Mouse (Mus musculus) forebrain, embryonic 10.5 days (tissue): ENCODE measurements around the gene 1700021F05Rik. TPM values are rescaled to one million over a fixed set of nuclear protein-coding genes. Genes with fewer than 3 reads are reported as not detected.
"Not testable (repeated sequence)": the region's sequence is repeated elsewhere in the genome, so short reads cannot be mapped to it uniquely, and the experiment has no call there.

Experiments
- DNase-seq: peaks from one replicate; pipeline ENCODE4 v3.0.0-alpha.2; 2017; ENCODE audit warnings: low spot score; ENCODE audit errors: extremely low spot score
- H3K27ac ChIP-seq: fragments of 300-500 bp; sonication (generic); 2 replicates; pipeline ENCODE4 v1.5.1; 2016; ENCODE audit warnings: mild to moderate bottlenecking
- H3K27me3 ChIP-seq: fragments of 300-500 bp; sonication (generic); 2 replicates; pipeline ENCODE4 v1.6.1; 2016; ENCODE audit warnings: mild to moderate bottlenecking; ENCODE audit not compliant: poor library complexity, severe bottlenecking
- H3K36me3 ChIP-seq: fragments of 300-500 bp; sonication (generic); replicated peaks from 2 replicates; pipeline ENCODE4 v1.6.1; 2016; ENCODE audit warnings: mild to moderate bottlenecking, moderate library complexity
- H3K4me1 ChIP-seq: fragments of 300-500 bp; sonication (generic); 2 replicates; pipeline ENCODE4 v1.6.1; 2016
- H3K4me3 ChIP-seq: fragments of 300-500 bp; sonication (generic); 2 replicates; pipeline ENCODE4 v1.5.1; 2016; ENCODE audit warnings: mild to moderate bottlenecking, moderate library complexity
- H3K9me3 ChIP-seq: fragments of 300-500 bp; sonication (generic); 2 replicates; pipeline ENCODE4 v1.6.1; 2016; ENCODE audit warnings: mild to moderate bottlenecking, moderate library complexity
- WGBS: fragments of 180-500 bp; shearing (Covaris S2); methylation state at CpG from one replicate; pipeline ENCODE4 v1.1.7; 2016; 5-methylcytosine and 5-hydroxymethylcytosine counted together
- polyA plus RNA-seq: library from polyadenylated mRNA; unstranded; fragments of >200 nt; fragmentation: Nextera tagmentation; extraction: Ambion mirVana; gene quantifications from 2 replicates; pipeline ENCODE4 v1.2.1, GENCODE M21; 2016

Gene 1700021F05Rik
- polyA plus RNA-seq, 1 experiment from 2014 or later = 63.6 TPM

DNA sequence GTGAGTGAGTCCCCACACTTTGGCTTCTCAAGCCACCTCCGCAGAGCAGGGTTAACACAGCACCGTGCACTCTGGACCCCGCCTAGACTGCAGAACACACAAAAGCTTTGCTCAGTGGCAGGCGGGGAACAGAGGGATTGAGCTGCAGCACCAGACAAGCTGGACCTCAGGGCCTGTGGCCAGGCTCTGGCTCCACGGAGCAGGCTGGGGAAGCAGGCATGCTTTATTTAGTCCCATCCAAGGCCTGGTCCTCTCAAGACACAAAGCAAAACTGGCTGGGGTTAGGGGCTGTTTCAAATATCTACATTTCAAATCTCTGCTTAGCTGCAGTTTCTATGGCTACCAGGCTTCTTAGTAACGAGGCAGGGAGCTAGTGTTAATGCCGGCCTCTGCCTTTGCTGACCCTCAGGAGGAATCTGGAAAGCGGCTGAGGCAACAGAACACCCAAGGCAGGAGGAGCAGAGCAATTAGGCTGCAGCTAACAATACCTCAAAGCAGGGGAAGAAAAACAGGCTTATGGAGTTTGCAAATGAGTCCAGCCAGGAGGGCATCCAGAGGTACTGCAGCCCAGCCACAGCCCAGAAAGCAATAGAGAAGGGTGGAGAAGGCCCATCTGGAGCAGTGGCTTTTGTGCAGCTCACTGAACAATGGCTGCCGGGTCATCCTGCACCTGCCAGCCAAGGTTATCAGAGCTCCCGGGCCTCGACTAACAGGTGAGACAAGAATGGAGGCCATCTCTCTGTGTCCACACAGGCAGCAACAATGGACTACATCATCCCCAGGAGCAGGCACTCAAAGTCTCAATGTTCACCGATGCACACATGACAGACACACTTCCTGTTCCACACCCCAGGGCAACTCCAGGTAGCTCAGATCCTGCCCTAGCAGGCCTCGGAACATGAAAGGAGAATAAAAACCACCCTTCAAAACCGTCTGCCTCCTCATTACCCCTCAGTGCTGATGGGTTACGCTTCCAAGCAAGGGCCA lies 13.2 kb downstream of the 1700021F05Rik start:
- peaks cover 67% of the 10 kb centered on the region for H3K36me3 ChIP-seq

DNA sequence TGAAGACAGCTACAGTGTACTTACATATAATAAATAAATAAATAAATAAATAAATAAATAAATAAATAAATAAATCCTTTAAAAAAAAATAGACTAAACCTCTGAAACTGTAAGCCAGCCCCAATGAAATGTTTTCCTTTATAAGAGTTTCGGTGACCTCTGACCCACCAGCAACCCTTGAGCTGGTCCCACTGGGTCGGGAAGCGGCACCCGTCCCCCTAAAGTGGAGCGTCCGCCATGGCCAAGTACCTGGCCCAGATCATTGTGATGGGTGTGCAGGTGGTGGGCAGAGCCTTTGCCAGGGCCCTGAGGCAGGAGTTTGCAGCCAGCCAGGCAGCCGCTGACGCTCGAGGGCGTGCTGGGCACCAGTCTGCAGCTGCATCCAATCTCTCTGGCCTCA lies 16.9 kb downstream of the 1700021F05Rik start, which contains the start of gene Gm9803:
Gm9803 (plus strand) TSS at position 154 of the 400 bp plus-strand sequence.
- H3K9me3 ChIP-seq, DNase-seq, H3K27ac ChIP-seq, H3K4me3 ChIP-seq, H3K27me3 ChIP-seq: not testable (repeated sequence)
- 95% methylated on average over 10 of the region's 10 CpGs for WGBS
- peaks cover 33% of the 10 kb centered on the region for H3K36me3 ChIP-seq
- H3K4me1 ChIP-seq = peaks cover 33% of the 10 kb centered on the region

More for the DNA sequence above, 13.2 kb downstream of the 1700021F05Rik start:
- no peaks in the 10 kb centered on the region for H3K9me3 ChIP-seq
- WGBS = 29% methylated on average over 15 of the region's 15 CpGs
- H3K4me1 ChIP-seq = peaks cover 33% of the 10 kb centered on the region
- H3K27ac ChIP-seq = peak overlapping the region; percentile 88
- H3K27me3 ChIP-seq = no peaks in the 10 kb centered on the region
- H3K4me3 ChIP-seq = peak overlapping the region; percentile 27
- DNase-seq = peak; percentile 64

DNA sequence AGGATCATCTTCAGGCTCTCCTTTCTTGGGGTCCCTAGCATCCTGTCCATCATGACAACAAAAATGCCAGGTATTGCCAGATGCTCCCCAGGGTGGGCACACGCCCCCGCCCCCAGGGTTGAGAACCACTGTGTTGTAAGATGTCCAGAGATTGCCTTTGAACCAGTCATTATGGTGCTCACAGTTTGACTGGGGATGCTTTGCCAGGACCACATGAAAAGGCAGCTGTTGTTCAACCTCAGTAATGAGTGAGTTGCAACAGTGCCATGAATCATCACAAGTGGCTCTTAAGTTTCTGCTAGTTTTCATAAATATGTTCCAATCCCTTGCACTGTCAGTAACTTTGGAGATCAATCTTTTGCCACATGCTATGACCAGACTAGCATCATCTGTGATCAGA lies 20.8 kb downstream of the 1700021F05Rik start:
- DNase-seq = no peak
- Histone ChIP-seq H3K27me3 (no peaks in the 10 kb centered on the region), H3K9me3 (no peaks in the 10 kb centered on the region), H3K27ac (no peak overlapping the region), H3K36me3 (peaks cover 27% of the 10 kb centered on the region), H3K4me3 (no peak overlapping the region), H3K4me1 (0 out of 2 replicates have a peak, but pooled peaks cover 3% of the 10 kb centered on the region)
- WGBS = 94% methylated on average over 2 of the region's 2 CpGs

DNA sequence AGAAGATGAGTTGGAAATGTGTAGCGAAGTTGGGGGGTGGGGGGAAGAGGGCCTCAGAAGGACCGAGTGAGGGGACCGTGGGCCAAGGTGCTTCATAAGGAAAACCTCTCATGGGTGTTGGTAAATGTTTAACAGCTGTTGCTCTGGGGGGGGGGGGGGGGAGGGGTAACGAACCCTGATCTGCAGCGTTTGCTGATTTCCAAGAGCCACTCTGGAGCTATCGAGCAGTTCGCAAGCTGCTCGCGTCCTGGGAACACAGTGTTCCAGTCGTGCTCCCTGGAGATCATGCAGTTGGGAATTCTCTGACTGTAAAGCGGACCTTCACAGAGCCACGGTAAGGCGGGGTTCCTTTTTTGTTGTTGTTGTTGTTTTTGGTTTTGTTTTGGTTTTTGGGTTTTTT lies 22.4 kb downstream of the 1700021F05Rik start:
- 89% methylated on average over 11 of the region's 13 CpGs for WGBS
- Histone ChIP-seq H3K27ac (no peak overlapping the region), H3K9me3 (no peaks in the 10 kb centered on the region), H3K36me3 (peaks cover 34% of the 10 kb centered on the region), H3K4me3 (no peak overlapping the region), H3K4me1 (0 out of 2 replicates have a peak, but pooled peaks cover 3% of the 10 kb centered on the region), H3K27me3 (no peaks in the 10 kb centered on the region)
- no peak for DNase-seq

DNA sequence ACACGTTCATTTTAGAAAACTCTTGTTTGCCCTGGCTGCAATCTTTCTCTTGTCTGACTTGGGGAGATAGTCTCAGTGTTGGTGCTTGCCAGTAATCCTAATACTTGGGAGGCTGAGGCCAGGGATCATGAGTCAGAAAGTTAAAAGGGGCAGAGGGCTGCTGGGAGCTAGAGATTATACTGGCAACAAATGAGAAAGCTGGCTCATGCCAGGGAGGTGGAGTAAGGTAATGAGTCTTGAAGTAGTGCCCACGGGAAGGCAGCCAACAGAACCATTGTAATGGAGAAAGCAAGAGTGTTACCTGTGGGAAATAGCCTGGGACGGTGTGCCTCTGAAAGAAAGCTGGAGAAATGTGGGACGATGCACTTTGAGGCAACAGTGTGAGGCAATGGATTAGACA lies 23.0 kb downstream of the 1700021F05Rik start:
- Histone ChIP-seq H3K27ac (no peak overlapping the region), H3K9me3 (no peaks in the 10 kb centered on the region), H3K27me3 (no peaks in the 10 kb centered on the region), H3K36me3 (peaks cover 37% of the 10 kb centered on the region), H3K4me1 (0 out of 2 replicates have a peak, but pooled peaks cover 3% of the 10 kb centered on the region), H3K4me3 (no peak overlapping the region)
- no peak for DNase-seq
- WGBS = 74% methylated on average over 4 of the region's 4 CpGs

DNA sequence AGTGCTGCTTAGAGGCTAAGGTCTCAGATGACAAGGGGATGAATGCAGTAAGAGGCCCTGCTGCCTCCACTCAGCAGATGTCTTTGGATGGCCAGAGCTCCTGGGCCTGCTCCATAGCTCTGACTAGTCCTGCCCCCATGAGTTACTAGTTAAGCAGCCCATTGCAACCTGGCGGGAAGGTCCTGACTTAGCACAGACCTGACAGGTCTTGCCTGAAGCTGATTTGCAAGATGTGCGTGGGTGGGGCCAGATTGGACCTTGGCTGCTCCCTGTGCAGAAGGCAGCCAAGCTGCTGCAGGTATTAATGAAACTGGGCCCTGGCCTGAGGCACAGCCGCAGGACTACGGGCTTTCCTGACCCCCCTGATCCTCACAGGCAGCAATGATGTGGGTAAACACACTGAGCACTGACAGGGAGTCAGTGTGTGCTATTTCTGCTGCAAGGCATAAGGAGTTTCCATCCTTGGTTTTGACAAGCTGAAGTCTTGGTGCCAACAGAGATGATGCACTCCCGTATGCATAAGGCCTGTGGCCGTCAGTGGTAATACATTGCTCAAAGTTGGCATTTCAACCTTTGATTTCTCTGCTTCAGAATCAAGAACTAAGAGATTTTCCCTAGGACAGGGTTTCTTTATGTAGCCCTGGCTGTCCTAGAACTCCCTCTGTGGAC lies 23.7 kb downstream of the 1700021F05Rik start:
- H3K4me3 ChIP-seq = no peak overlapping the region
- 0 out of 2 replicates have a peak, but pooled peaks cover 3% of the 10 kb centered on the region for H3K4me1 ChIP-seq
- no peak for DNase-seq
- 78% methylated on average over 6 of the region's 6 CpGs for WGBS
- H3K9me3 ChIP-seq = no peaks in the 10 kb centered on the region
- no peak overlapping the region for H3K27ac ChIP-seq
- peaks cover 45% of the 10 kb centered on the region for H3K36me3 ChIP-seq
- H3K27me3 ChIP-seq = no peaks in the 10 kb centered on the region

DNA sequence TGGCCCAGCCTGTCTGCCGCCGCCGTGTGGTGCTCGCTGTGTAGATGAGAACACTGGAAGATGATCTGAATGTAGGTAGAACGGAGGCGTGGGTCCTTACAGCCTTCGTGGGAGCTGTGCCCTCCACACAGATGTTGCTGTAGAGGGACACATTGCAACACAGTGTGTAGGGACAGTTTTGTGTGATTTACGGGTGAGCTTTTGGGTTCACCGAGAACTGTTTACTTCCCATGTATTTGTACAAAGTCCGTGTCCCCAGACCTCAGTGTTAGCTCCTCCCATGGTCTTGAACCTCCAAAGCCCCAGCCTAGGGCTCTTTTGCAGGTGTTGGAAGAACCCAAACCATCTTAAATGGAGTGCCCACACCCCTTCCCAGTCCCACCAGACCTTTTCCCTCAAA lies 27.8 kb downstream of the 1700021F05Rik start:
- 95% methylated on average over 10 of the region's 10 CpGs for WGBS
- Histone ChIP-seq H3K27me3 (no peaks in the 10 kb centered on the region), H3K36me3 (peaks cover 77% of the 10 kb centered on the region), H3K4me3 (no peak overlapping the region), H3K9me3 (no peaks in the 10 kb centered on the region; the same call in 1 of the 2 replicates), H3K4me1 (0 out of 2 replicates have a peak, but pooled peaks cover 3% of the 10 kb centered on the region), H3K27ac (no peak overlapping the region)
- no peak for DNase-seq

DNA sequence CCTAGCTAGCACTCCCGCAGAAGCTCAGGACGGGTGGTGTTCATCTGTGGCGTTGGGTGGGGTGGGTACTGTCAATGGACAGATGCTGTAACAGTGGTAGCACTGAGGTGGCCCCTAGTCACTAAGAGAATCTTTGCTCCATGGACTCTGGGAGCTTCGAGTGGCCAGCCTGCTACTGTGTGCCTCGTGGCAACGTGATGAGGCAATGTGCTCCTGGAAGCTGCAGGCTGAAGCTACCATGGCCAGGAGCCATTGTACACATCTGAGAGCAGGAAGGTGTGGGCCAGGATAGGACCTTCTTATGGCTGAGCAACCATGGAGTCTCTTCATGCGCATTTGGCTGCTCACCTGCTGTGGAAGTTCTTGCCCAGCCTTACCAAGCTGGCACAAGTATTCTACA lies 31.6 kb downstream of the 1700021F05Rik start:
- 98% methylated on average over 7 of the region's 7 CpGs for WGBS
- Histone ChIP-seq H3K9me3 (no peaks in the 10 kb centered on the region; the same call in 1 of the 2 replicates), H3K4me1 (no peaks in the 10 kb centered on the region), H3K27ac (no peak overlapping the region), H3K27me3 (no peaks in the 10 kb centered on the region), H3K4me3 (no peak overlapping the region), H3K36me3 (peaks cover 89% of the 10 kb centered on the region)
- no peak for DNase-seq

DNA sequence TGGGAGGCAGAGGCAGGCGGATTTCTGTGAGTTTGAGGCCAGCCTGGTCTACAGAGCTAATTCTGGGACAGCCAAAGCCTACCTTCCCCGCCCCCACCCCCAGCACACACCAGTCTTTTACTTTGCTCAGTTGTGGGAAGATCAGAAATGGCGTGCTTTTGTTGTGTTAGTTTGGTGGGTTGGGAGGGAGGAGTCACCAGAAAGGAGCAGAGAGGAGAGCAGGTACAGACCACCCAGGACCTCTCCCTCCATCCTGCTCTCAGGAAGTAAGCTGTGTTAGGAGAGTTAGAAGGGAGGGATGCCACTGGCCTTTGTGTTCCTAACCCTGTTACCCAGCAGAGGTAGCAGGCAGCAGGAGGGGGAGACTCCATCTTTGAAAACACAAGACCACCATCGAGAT lies 33.7 kb downstream of the 1700021F05Rik start:
- Histone ChIP-seq H3K27me3 (no peaks in the 10 kb centered on the region), H3K27ac (no peak overlapping the region), H3K36me3 (peaks cover 89% of the 10 kb centered on the region), H3K9me3 (no peaks in the 10 kb centered on the region; the same call in 1 of the 2 replicates), H3K4me3 (no peak overlapping the region), H3K4me1 (no peaks in the 10 kb centered on the region)
- 74% methylated on average over 4 of the region's 4 CpGs for WGBS
- DNase-seq = no peak

DNA sequence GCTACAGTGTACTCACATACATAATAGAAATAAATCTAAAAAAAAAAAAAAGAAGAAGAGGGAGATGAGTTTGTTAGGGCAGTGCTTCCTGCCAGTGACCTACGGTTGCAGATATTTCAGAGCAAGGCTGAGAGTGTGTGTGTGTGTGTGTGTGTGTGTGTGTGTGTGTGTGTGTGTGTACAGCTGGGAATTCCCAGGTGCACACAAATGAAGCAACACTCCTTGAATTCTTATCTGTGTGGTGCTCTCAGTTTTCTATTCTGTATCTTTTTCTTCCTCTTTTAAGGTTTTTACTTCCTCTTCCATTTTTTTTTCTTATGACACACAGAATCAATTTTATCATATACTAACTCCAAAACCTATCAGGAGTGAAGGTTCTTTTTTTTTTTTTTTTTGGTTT lies 36.5 kb downstream of the 1700021F05Rik start:
- Histone ChIP-seq H3K36me3 (peaks cover 89% of the 10 kb centered on the region), H3K4me3 (no peak overlapping the region), H3K27ac (no peak overlapping the region), H3K27me3 (no peaks in the 10 kb centered on the region), H3K9me3 (no peaks in the 10 kb centered on the region; the same call in 1 of the 2 replicates), H3K4me1 (no peaks in the 10 kb centered on the region)
- whole genome bisulfite sequencing = 100% methylated on average over 1 of the region's 1 CpGs
- DNase-seq = no peak

DNA sequence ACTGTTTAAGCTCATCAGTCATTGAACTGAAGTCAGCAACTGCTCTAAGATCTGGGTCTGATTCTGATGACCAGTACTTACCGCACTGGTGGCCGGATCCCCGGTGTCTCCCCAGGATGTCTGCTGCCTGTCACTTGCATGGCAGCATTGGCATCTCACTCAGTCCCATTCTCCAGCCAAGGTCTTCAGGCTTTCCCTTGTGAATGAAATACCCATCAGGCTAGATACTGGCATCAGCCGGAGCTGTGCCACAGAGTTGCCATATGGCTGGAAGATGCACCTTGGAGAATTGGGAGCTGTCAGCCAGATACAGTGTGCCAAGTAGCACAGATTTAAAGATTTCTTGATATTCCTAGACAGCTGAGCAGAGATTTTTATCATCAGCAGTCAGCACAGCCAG lies 38.2 kb downstream of the 1700021F05Rik start:
- H3K4me1 ChIP-seq = no peaks in the 10 kb centered on the region
- WGBS = 96% methylated on average over 4 of the region's 4 CpGs
- no peak overlapping the region for H3K27ac ChIP-seq
- H3K27me3 ChIP-seq = no peaks in the 10 kb centered on the region
- peaks cover 96% of the 10 kb centered on the region for H3K36me3 ChIP-seq
- H3K9me3 ChIP-seq = peaks cover 4% of the 10 kb centered on the region; the same call in 1 of the 2 replicates
- no peak for DNase-seq
- no peak overlapping the region for H3K4me3 ChIP-seq

DNA sequence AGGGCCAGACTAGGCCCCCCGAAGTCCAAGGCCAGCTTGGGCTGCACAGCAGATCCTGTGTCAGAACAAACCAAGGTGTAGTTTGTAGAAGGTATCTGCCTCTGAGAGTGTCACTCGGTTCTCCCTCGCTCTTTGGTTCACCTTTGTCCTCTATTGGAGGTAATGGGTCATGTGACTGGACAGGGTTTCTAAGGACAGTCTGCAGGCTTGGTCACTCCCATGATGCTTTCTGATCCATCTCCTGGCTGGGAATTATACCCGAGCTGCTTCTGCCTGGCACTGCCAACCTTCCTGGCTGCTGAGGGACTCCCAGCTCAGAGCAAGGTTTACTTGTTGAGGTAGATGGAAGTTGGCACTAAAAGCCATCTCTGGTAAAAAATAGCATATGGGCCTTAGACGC lies 49.9 kb downstream of the 1700021F05Rik start:
- Histone ChIP-seq H3K27me3 (no peaks in the 10 kb centered on the region), H3K27ac (no peak overlapping the region)

More for the DNA sequence above, 49.9 kb downstream of the 1700021F05Rik start:
- no peak for DNase-seq
- peaks cover 40% of the 10 kb centered on the region for H3K36me3 ChIP-seq
- H3K4me3 ChIP-seq = no peak overlapping the region
- WGBS = 89% methylated on average over 5 of the region's 5 CpGs
- H3K4me1 ChIP-seq = peaks cover 34% of the 10 kb centered on the region
- no peaks in the 10 kb centered on the region for H3K9me3 ChIP-seq
